Mouse (Mus musculus) CD4-positive naive resting alpha-beta T cell, adult 57 days (primary cell): ENCODE results near the gene Gm45713. TPM values are rescaled to one million over a fixed set of nuclear protein-coding genes. Genes with fewer than 3 reads are reported as not detected.

Source experiments
- total RNA-seq: library from RNA; stranded (reverse); gene quantifications from one replicate; pipeline ENCODE4 v1.2.4, GENCODE M21; 2023

Gm45713 gene
- not detected for total RNA-seq

GRCm38 (mm10) chr7:45135993-45136567 lies at the start of gene Gm45713, which contains the start of gene Flt3l:
TSS of gene Gm45713 (minus strand) at chr7:45136231.
TSS of gene Flt3l (minus strand) at chr7:45136432.

GRCm38 (mm10) chr7:45180896-45181477 lies 45.0 kb upstream of the Gm45713 start, which contains the start of gene Pth2:
TSS of gene Pth2 (plus strand) at chr7:45180995.

GRCm38 (mm10) chr7:45179469-45179868 lies 43.4 kb upstream of the Gm45713 start, which contains the start of gene Gfy:
TSS of gene Gfy (minus strand) at chr7:45179569.

GRCm38 (mm10) chr7:45163735-45164490 lies 27.9 kb upstream of the Gm45713 start, which contains the start of gene Slc17a7:
TSS of gene Slc17a7 (plus strand) at chr7:45163949.

GRCm38 (mm10) chr7:45154096-45154992 lies 18.3 kb upstream of the Gm45713 start, which contains the start of the genes Pih1d1 and Aldh16a1:
TSS of gene Pih1d1 (plus strand) at chr7:45154303.
TSS of gene Aldh16a1 (minus strand) at chr7:45154584.

GRCm38 (mm10) chr7:45128624-45129246 lies 7.3 kb downstream of the Gm45713 start, which contains the start of gene Rpl13a:
TSS of gene Rpl13a (minus strand) at chr7:45128761.

GRCm38 (mm10) chr7:45124224-45125143 lies 11.5 kb downstream of the Gm45713 start, which contains the start of gene Rps11:
TSS of gene Rps11 (minus strand) at chr7:45124439.

GRCm38 (mm10) chr7:45103652-45104180 lies 32.3 kb downstream of the Gm45713 start, which contains the start of gene Fcgrt:
TSS of gene Fcgrt (minus strand) at chr7:45103851.

GRCm38 (mm10) chr7:45092048-45092447 lies 44.0 kb downstream of the Gm45713 start, which contains the start of gene Rcn3:
TSS of gene Rcn3 (minus strand) at chr7:45092221.

Other genes starting within 250 kb of the Gm45713 start
- 77.4 TPM for gene Med25, start 243.5 kb downstream of the Gm45713 start, total RNA-seq
- gene Fuz, start 240.2 kb downstream of the Gm45713 start, total RNA-seq: 17.6 TPM
- 71.8 TPM for gene Ap2a1, start 206.7 kb downstream of the Gm45713 start, total RNA-seq
- 0.33 TPM for gene Tsks, start 193.0 kb downstream of the Gm45713 start, total RNA-seq
- 0.18 TPM for gene Cpt1c, start 161.4 kb downstream of the Gm45713 start, total RNA-seq
- 153 TPM for gene Prmt1, start 149.7 kb downstream of the Gm45713 start, total RNA-seq
- 157 TPM for gene Irf3, start 138.6 kb downstream of the Gm45713 start, total RNA-seq
- gene Bcl2l12, start 137.5 kb downstream of the Gm45713 start, total RNA-seq: 19.6 TPM
- gene Scaf1, start 119.9 kb downstream of the Gm45713 start, total RNA-seq: 83.6 TPM
- 10.3 TPM for gene Rras, start 118.3 kb downstream of the Gm45713 start, total RNA-seq
- 75.1 TPM for gene Prr12, start 83.3 kb downstream of the Gm45713 start, total RNA-seq
- gene Nosip, start 73.8 kb downstream of the Gm45713 start, total RNA-seq: 61.3 TPM
- gene Prrg2, start 73.6 kb downstream of the Gm45713 start, total RNA-seq: 0.95 TPM
- 6.1 TPM for gene Rcn3, start 44.0 kb downstream of the Gm45713 start, total RNA-seq
- 22.7 TPM for gene Fcgrt, start 32.4 kb downstream of the Gm45713 start, total RNA-seq
- gene Rps11, start 11.8 kb downstream of the Gm45713 start, total RNA-seq: 3,211 TPM
- 5,433 TPM for gene Rpl13a, start 7.5 kb downstream of the Gm45713 start, total RNA-seq
- 299 TPM for gene Flt3l, start 201 bp upstream of the Gm45713 start, total RNA-seq
- gene Pih1d1, start 18.1 kb upstream of the Gm45713 start, total RNA-seq: 38.5 TPM
- 61.5 TPM for gene Aldh16a1, start 18.4 kb upstream of the Gm45713 start, total RNA-seq
- not detected for gene Slc17a7, start 27.7 kb upstream of the Gm45713 start, total RNA-seq
- not detected for gene Gfy, start 43.3 kb upstream of the Gm45713 start, total RNA-seq
- gene Pth2, start 44.8 kb upstream of the Gm45713 start, total RNA-seq: not detected
- not detected for gene Ccdc155, start 68.7 kb upstream of the Gm45713 start, total RNA-seq
- gene Dkkl1, start 75.9 kb upstream of the Gm45713 start, total RNA-seq: not detected
- gene Tead2, start 79.5 kb upstream of the Gm45713 start, total RNA-seq: not detected
- 346 TPM for gene Cd37, start 102.9 kb upstream of the Gm45713 start, total RNA-seq
- not detected for gene Slc6a16, start 104.9 kb upstream of the Gm45713 start, total RNA-seq
- gene Slc6a21, start 141.3 kb upstream of the Gm45713 start, total RNA-seq: not detected
- gene Trpm4, start 197.5 kb upstream of the Gm45713 start, total RNA-seq: 10.0 TPM
- not detected for gene Hrc, start 199.1 kb upstream of the Gm45713 start, total RNA-seq
- gene Ppfia3, start 230.8 kb upstream of the Gm45713 start, total RNA-seq: 0.47 TPM
- gene Lin7b, start 234.4 kb upstream of the Gm45713 start, total RNA-seq: 2.6 TPM